Mouse (Mus musculus) brown adipose tissue, adult 24 weeks (tissue): ENCODE results near the gene Tyw5. TPM values are rescaled to one million over a fixed set of nuclear protein-coding genes. Genes with fewer than 3 reads are reported as not detected.

Experiments
- H3K27ac ChIP-seq: fragments of 200-500 bp; replicated peaks from 2 replicates; pipeline ENCODE4 v1.5.1; 2012; ENCODE audit warnings: low read depth, mild to moderate bottlenecking, low read length
- H3K4me1 ChIP-seq: fragments of 200-500 bp; 2 replicates; pipeline ENCODE4 v1.6.1; 2012; ENCODE audit warnings: low read length, mixed read lengths; ENCODE audit not compliant: control insufficient read depth, insufficient read depth, insufficient read length
- H3K4me3 ChIP-seq: fragments of 200-500 bp; 2 replicates; pipeline ENCODE4 v1.5.1; 2012; ENCODE audit warnings: low read depth, mild to moderate bottlenecking, low read length, moderate library complexity; ENCODE audit not compliant: insufficient read depth
- polyA plus RNA-seq: library from polyadenylated mRNA; stranded (reverse); fragments of >200 nt; gene quantifications from 2 replicates; pipeline ENCODE4 v1.2.4, GENCODE M21; 2012; ENCODE audit not compliant: missing spikeins, insufficient read depth, insufficient read length

Tyw5 gene
- polyA plus RNA-seq, 1 experiment = 24.1 TPM

- Histone ChIP-seq H3K4me3 (no peak overlapping the region), H3K4me1 (no peaks in the 10 kb centered on the region), H3K27ac (no peak overlapping the region)
Measured at GRCm38 (mm10) chr1:57351941-57352340, 55.0 kb downstream of the Tyw5 start.

- Histone ChIP-seq H3K4me3 (no peak overlapping the region), H3K4me1 (no peaks in the 10 kb centered on the region), H3K27ac (no peak overlapping the region)
Measured at GRCm38 (mm10) chr1:57347487-57347886, 59.4 kb downstream of the Tyw5 start.

- Histone ChIP-seq H3K27ac (no peak overlapping the region), H3K4me3 (no peak overlapping the region), H3K4me1 (no peaks in the 10 kb centered on the region)
Measured at GRCm38 (mm10) chr1:57341197-57341596, 65.7 kb downstream of the Tyw5 start.

GRCm38 (mm10) chr1:57339156-57339796 is 67.6 kb downstream of the Tyw5 start:
- no peak overlapping the region for H3K27ac ChIP-seq
- no peaks in the 10 kb centered on the region for H3K4me1 ChIP-seq
- H3K4me3 ChIP-seq = no peak overlapping the region

Other genes starting within 250 kb of the Tyw5 start
- 4.8 and 5.7 TPM in 2 replicates for gene 1700066M21Rik, start 29.5 kb downstream of the Tyw5 start, polyA plus RNA-seq
- 15.7 and 16.7 TPM in 2 replicates for gene Maip1, start 773 bp downstream of the Tyw5 start, polyA plus RNA-seq